Mouse (Mus musculus) 416B (cell line): ENCODE data around the gene Cphx1.
"Not testable (repeated sequence)": the region's sequence is repeated elsewhere in the genome, so short reads cannot be mapped to it uniquely, and the experiment has no call there.

Experiments used
- DNase-seq: peaks from one replicate; pipeline ENCODE4 v3.0.0; 2011; ENCODE audit warnings: low read depth

Gene Cphx1

GRCm38 (mm10) chr14:25938004-25938403 is at the start of gene Cphx1:
Cphx1 (plus strand) TSS chr14:25938304.
- not testable (repeated sequence) for DNase-seq

GRCm38 (mm10) chr14:25894566-25894965 is 43.5 kb upstream of the Cphx1 start:
- not testable (repeated sequence) for DNase-seq

GRCm38 (mm10) chr14:25895686-25896085 is 42.4 kb upstream of the Cphx1 start:
- not testable (repeated sequence) for DNase-seq

- not testable (repeated sequence) for DNase-seq
These were observed 35.1 kb upstream of the Cphx1 start, which contains the start of gene Plac9a for GRCm38 (mm10) chr14:25903000-25903399. Plac9a (minus strand) TSS chr14:25903100.

- DNase-seq: not testable (repeated sequence)
These were observed 32.9 kb upstream of the Cphx1 start for GRCm38 (mm10) chr14:25905243-25905642.

- not testable (repeated sequence) for DNase-seq
These were observed 30.8 kb upstream of the Cphx1 start for GRCm38 (mm10) chr14:25907272-25907671.

GRCm38 (mm10) chr14:25908976-25909375 is 29.1 kb upstream of the Cphx1 start:
- not testable (repeated sequence) for DNase-seq

GRCm38 (mm10) chr14:25918427-25919170 is 19.5 kb upstream of the Cphx1 start:
- DNase-seq: not testable (repeated sequence)

GRCm38 (mm10) chr14:25926814-25927561 is 11.1 kb upstream of the Cphx1 start:
- not testable (repeated sequence) for DNase-seq

- DNase-seq: not testable (repeated sequence)
These were observed 10.6 kb upstream of the Cphx1 start, which contains the start of gene Tmem254a for GRCm38 (mm10) chr14:25927562-25927881. Tmem254a (minus strand) TSS chr14:25927672.

- not testable (repeated sequence) for DNase-seq
These were observed 1.1 kb upstream of the Cphx1 start for GRCm38 (mm10) chr14:25936867-25937630.

GRCm38 (mm10) chr14:25957861-25958260 is 19.8 kb downstream of the Cphx1 start:
- DNase-seq: not testable (repeated sequence)

- DNase-seq: not testable (repeated sequence)
These were observed 40.5 kb downstream of the Cphx1 start, which contains the start of gene Duxbl1 for GRCm38 (mm10) chr14:25978371-25979241. Duxbl1 (plus strand) TSS chr14:25978577.

GRCm38 (mm10) chr14:25979242-25979941 is 41.3 kb downstream of the Cphx1 start:
- not testable (repeated sequence) for DNase-seq

GRCm38 (mm10) chr14:25981880-25982279 is 43.8 kb downstream of the Cphx1 start:
- not testable (repeated sequence) for DNase-seq
